Mouse (Mus musculus) spleen, postnatal 14 days (tissue): ENCODE measurements around the gene Gm13101.
"Not testable (repeated sequence)": the region's sequence is repeated elsewhere in the genome, so short reads cannot be mapped to it uniquely, and the experiment has no call there.

Source experiments
- DNase-seq, 2 experiments: peaks; one replicate each; pipeline ENCODE4 v3.0.0; 2021 to 2022; ENCODE audit warnings: low spot score in 2 of 2

Gene Gm13101

DNA sequence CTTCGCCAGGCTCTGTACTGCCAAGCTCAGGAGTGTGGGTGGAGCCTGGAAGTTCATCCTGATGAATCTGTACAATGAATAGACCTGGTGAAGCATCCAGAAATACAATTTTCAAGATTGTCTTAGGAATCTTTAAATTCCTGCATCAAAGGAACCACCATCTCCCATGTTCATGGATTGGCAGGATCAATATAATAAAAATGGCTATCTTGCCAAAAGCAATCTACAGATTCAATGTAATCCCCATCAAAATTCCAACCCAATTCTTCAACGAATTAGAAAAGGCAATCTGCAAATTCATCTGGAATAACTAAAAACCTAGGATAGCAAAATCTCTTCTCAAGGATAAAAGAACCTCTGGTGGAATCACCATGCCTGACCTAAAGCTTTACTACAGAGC is at the start of gene Gm13101:
Gene Gm13101 (minus strand): TSS at position 101 of the 400 bp plus-strand sequence.
- not testable (repeated sequence) for DNase-seq

DNA sequence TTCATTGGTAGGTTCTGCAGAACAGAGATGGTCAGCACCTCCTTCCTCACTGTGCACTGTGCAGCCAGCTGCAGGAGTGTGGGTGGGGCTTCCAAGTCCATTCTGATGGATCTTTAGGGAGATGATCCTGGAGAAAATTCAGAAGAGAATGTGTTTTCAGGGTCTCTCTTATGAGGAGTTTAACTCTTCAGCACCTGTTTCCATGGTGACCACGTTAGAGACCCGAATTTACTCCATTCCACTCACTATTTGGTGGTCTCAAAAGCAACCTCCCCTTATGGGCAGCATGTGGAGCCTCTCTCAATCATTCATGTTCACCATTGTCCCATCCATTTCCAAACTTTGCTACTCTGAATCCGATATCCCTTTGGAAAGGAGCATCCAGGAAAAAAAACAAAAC is 27.5 kb upstream of the Gm13101 start, which contains the start of gene Pramef17:
Gene Pramef17 (minus strand): TSS at position 101 of the 400 bp plus-strand sequence.
- DNase-seq, result not testable (repeated sequence)

DNA sequence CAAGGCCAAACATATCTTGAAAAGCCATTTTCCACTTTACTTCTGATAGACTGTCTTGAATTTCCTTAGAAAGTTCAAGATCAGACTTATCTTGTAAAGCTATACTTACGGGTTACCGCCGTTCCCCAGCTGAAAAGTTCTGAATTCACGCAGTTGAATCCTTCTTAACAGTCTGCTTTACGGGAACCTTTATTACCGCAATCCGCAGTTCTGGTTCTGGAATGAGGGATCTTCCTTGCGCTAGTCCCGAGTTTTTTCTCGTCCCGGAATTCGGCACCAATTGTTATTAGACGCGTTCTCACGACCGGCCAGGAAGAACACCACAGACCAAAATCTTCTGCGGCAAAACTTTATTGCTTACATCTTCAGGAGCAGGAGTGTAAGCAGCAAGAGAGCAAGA is 21.4 kb upstream of the Gm13101 start:
- DNase-seq, result peak; percentile 45 to 57

DNA sequence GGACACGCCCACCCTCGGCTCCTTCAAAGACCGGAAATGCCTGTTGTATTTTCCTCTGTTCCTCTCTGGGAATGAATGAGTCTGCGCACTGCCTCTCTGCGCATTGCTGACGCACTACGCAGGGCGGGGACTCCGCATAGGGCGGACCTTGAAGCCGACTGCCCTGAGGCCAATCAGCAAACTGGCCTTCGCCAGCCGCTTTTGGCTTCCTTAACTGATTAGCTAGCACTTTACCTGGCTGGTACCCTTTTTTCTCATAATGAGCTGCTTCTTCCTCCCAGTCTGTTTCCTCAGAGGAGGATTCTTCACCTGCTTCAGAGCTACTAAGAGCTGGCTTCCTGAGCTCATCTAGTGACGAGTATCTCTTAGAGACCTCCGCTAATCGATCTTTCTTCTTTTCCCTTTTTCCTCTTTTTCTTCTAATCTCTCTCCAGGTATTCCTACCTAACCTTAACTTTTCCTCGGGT is 20.8 kb upstream of the Gm13101 start:
- peak; percentile 8 to 35 for DNase-seq

DNA sequence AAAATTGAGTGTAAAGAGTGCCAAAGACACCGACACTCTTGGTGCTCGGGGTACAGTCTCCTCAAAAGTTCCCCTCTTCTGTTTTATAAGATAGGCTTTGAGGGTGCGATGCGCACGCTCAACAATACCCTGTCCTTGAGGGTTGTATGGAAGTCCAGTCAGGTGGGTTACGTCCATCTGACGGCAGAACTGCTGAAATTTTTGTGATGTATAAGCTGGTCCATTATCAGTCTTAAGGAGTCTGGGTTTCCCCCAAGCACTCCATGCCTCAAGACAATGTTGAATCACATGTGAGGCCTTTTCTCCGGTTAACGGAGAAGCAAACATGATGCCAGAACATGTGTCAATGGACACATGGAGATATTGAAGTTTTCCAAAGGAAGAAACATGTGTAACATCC is 19.0 kb upstream of the Gm13101 start:
- peak; percentile 6 to 17 for DNase-seq

DNA sequence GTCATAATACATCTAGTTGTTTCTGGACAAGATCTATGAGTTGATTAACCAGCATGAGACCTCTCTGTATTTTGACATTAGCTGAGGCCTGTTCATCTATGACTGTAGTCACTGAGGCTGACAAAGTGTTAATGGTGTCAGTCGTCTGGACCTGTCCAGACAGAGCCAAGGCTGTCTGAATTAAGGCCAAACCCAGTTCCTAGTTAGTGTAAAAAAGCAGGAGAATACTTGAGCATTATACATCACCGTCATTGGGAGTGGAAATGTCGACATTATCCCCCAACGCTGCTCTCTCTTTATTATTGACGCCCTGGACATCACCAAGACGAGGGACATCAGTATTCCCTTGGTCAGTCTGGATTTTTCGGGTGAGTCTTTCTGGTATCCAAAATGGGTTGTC is 18.4 kb upstream of the Gm13101 start:
- DNase-seq, result peak in 1 of 2 experiments; percentile 1

DNA sequence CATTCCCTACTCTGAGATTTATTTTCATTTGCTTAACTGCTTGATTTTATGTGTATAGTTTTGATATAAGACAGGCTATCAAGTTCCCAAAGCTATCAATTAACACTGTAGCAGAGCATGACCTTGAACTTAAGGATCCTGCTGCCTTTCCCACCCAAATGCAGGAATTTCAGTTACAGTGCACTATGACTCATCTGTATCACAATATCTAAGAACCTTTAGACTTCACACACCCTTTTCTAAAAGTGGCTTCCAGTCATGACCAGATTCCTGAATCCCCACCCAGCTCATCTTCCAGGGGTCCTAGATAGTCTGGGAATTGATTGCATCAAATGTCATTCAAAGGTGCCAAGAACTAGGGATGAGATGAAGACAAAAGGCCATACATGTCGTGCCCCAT is 16.7 kb upstream of the Gm13101 start:
- DNase-seq, result not testable (repeated sequence)

DNA sequence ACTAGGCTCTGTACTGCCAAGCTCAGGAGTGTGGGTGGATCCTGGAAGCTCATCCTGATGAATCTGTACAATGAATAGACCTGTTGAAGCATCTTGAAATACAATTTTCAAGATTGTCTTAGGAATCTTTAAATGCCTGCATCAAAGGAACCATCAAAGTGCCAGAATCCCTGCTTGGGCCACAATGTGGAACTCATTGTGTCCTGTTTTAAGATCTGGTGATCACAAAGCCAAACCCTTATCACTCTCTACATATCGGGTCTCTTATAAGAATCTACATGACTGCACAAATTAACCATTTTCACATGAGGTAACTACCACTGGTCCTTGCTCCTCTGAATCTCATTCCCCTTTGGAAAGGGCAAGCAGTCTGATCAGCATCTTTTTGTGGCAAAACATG is 15.8 kb downstream of the Gm13101 start, which contains the start of gene Pramef25:
Gene Pramef25 (minus strand): TSS at position 101 of the 400 bp plus-strand sequence.
- DNase-seq, result not testable (repeated sequence)
